8 mouse cellular contexts compared by ENCODE assay signal in genomic region chr19:44266458-44266823, GRCm38 (mm10). TPM values are rescaled to one million over a fixed set of nuclear protein-coding genes. Genes with fewer than 3 reads are reported as not detected.
A peak's percentile ranks its signal among the peaks of the same experiment; 100 is the strongest.
DNase-seq lines count a peak whose midpoint lies in the region; ATAC-seq and TF ChIP-seq lines count a peak whose summit lies in the region.

No protein-coding gene starts in this region.

- no peaks in the 10 kb centered on the region for H3K36me3 ChIP-seq in hindbrain, postnatal 0 days (ENCODE audit: insufficient read depth, low read length)
- H3K36me3 ChIP-seq in midbrain, postnatal 0 days (ENCODE audit: insufficient read depth, low read length), result no peaks in the 10 kb centered on the region

- H3K4me2 ChIP-seq in hindbrain, postnatal 0 days (ENCODE audit: low read depth, low read length), result peak overlapping the region; percentile 85
- peak overlapping the region; percentile 73 for H3K4me2 ChIP-seq in midbrain, postnatal 0 days (ENCODE audit: low read depth, low read length, poor library complexity, severe bottlenecking)

- no peak for DNase-seq in left cerebral cortex, adult 2 months (ENCODE audit: extremely low spot score in 1 of 2, low spot score in 2 of 2)
- no peak for DNase-seq in left cerebral cortex, postnatal 36 days (ENCODE audit: low spot score in 2 of 2)
- DNase-seq in brain, embryonic 14.5 days (ENCODE audit: low read depth), result no peak
- DNase-seq in hindbrain, postnatal 0 days (ENCODE audit: low spot score), result peak; percentile 54
- peak; percentile 34 for DNase-seq in midbrain, postnatal 0 days (ENCODE audit: low spot score)
- DNase-seq in right cerebral cortex, postnatal 36 days (ENCODE audit: low spot score in 2 of 2), result no peak
- no peak for DNase-seq in gastrocnemius, postnatal 14 days
- DNase-seq in left cerebral cortex, adult 9 months (ENCODE audit: low spot score in 2 of 2), result no peak

- TF ChIP-seq POLR2A in brain, embryonic 14.5 days (IDR thresholded peaks at IDR 0.05; ENCODE audit: borderline replicate concordance, extremely low read depth, insufficient read depth, insufficient read length, poor library complexity, severe bottlenecking), result no peak

- H3K4me3 ChIP-seq in left cerebral cortex, adult 2 months, result peak overlapping the region; percentile 56
- H3K4me3 ChIP-seq in hindbrain, postnatal 0 days (ENCODE audit: low read length), result peak overlapping the region; percentile 62
- H3K4me3 ChIP-seq in midbrain, postnatal 0 days (ENCODE audit: low read depth, low read length), result peak overlapping the region; percentile 62

- WGBS in hindbrain, postnatal 0 days, result 7% methylated on average over 6 of the region's 6 CpGs
- 4% methylated on average over 6 of the region's 6 CpGs for WGBS in midbrain, postnatal 0 days

- TF ChIP-seq CTCF in left cerebral cortex, adult 2 months (IDR thresholded peaks at IDR 0.05), result no peak; the same call in 1 of the 2 replicates
- peak; percentile 15; the same call in 1 of the 2 replicates for TF ChIP-seq CTCF in brain, embryonic 14.5 days (IDR thresholded peaks at IDR 0.05; ENCODE audit: borderline replicate concordance, extremely low read depth, insufficient read depth, insufficient read length)
- peak; percentile 47 for TF ChIP-seq CTCF in hindbrain, postnatal 0 days (IDR thresholded peaks at IDR 0.05; ENCODE audit: low read depth)
- TF ChIP-seq CTCF in midbrain, postnatal 0 days (IDR thresholded peaks at IDR 0.05), result peak; percentile 48

- no peaks in the 10 kb centered on the region for H3K9me3 ChIP-seq in hindbrain, postnatal 0 days (ENCODE audit: low read length)
- H3K9me3 ChIP-seq in midbrain, postnatal 0 days (ENCODE audit: low read length), result no peaks in the 10 kb centered on the region

- H3K4me1 ChIP-seq in hindbrain, postnatal 0 days (ENCODE audit: insufficient read depth, low read length), result 0 out of 2 replicates have a peak, but pooled peaks cover 5% of the 10 kb centered on the region
- peaks cover 4% of the 10 kb centered on the region; the same call in 1 of the 2 replicates for H3K4me1 ChIP-seq in midbrain, postnatal 0 days (ENCODE audit: insufficient read depth, low read length)

- H3K27ac ChIP-seq in left cerebral cortex, adult 2 months, result peak overlapping the region; percentile 97
- peak overlapping the region; percentile 96 for H3K27ac ChIP-seq in hindbrain, postnatal 0 days
- H3K27ac ChIP-seq in midbrain, postnatal 0 days (ENCODE audit: low read depth, low read length), result peak overlapping the region; percentile 91

- no peaks in the 10 kb centered on the region for H3K27me3 ChIP-seq in hindbrain, postnatal 0 days (ENCODE audit: insufficient read depth, low read length)
- H3K27me3 ChIP-seq in midbrain, postnatal 0 days (ENCODE audit: insufficient read depth, low read length), result no peaks in the 10 kb centered on the region

- intact Hi-C loops in left cerebral cortex, adult 2 months (cut with DNase I), result loop anchor here (2.0 kb wide), 1 partner anchor 18 kb away; no protein-coding TSS in a partner anchor
- intact Hi-C loops in left cerebral cortex, postnatal 36 days (cut with DNase I), result loop anchor here (2.0 kb wide), 1 partner anchor 28 kb away; no protein-coding TSS in a partner anchor
- intact Hi-C loops in gastrocnemius, postnatal 14 days (cut with DNase I; ENCODE audit: low total_unique reads), result no loop called here

- ATAC-seq in hindbrain, postnatal 0 days, result no peak
- no peak for ATAC-seq in midbrain, postnatal 0 days (ENCODE audit: low FRiP score)

- peak overlapping the region; percentile 78 for H3K9ac ChIP-seq in hindbrain, postnatal 0 days (replicated peaks; ENCODE audit: low read length)
- H3K9ac ChIP-seq in midbrain, postnatal 0 days (replicated peaks; ENCODE audit: low read length, poor library complexity, severe bottlenecking), result peak overlapping the region; percentile 82

RNA-seq across cellular contexts. Expression of gene Scd2, which starts 27.0 kb away (rescaled TPM):
- 100 to 1,000 TPM; 580 to 609 TPM for total RNA-seq in left cerebral cortex, adult 2 months (2021)
- 100 to 1,000 TPM; 590 to 647 TPM for total RNA-seq in left cerebral cortex, postnatal 36 days (2021)
- 346 and 452 TPM in 2 replicates for polyA plus RNA-seq in brain, embryonic 14.5 days (2012; rRNA removed)
- 1,071 and 1,235 TPM in 2 replicates for total RNA-seq in hindbrain, postnatal 0 days (2014; rRNA removed)
- 274 and 291 TPM in 2 replicates for polyA plus RNA-seq in hindbrain, postnatal 0 days (2015; fragmentation: Nextera tagmentation; extraction: Ambion mirVana)
- 905 and 948 TPM in 2 replicates for total RNA-seq in midbrain, postnatal 0 days (2014; rRNA removed)
- polyA plus RNA-seq in midbrain, postnatal 0 days (2015; fragmentation: Nextera tagmentation; extraction: Ambion mirVana), result 224 and 226 TPM in 2 replicates
- 10 to 100 TPM; 22.8 to 54.0 TPM for total RNA-seq in gastrocnemius, postnatal 14 days (2021)

Comparison
In these comparisons a context has a peak if more than half of its experiments do, and no peak if none do; other contexts are left out.
1. DNase-seq: peak in hindbrain, postnatal 0 days (single experiment) and midbrain, postnatal 0 days (single experiment); none in left cerebral cortex, adult 2 months (0 of 2), left cerebral cortex, postnatal 36 days (0 of 2), brain, embryonic 14.5 days (single experiment), right cerebral cortex, postnatal 36 days (0 of 2), gastrocnemius, postnatal 14 days (single experiment) and left cerebral cortex, adult 9 months (0 of 2).
2. RNA of gene Scd2, which starts 27.0 kb away (total RNA-seq): 1,071 to 1,235 TPM in hindbrain, postnatal 0 days, 905 to 948 TPM in midbrain, postnatal 0 days, 590 to 647 TPM in left cerebral cortex, postnatal 36 days and 580 to 609 TPM in left cerebral cortex, adult 2 months; 22.8 to 54.0 TPM in gastrocnemius, postnatal 14 days; every median in the first group is over 10 times any median in the second.
3. Peak in every context shown above with its lines, with median percentiles within 50 percentile points of each other: H3K27ac ChIP-seq and H3K4me3 ChIP-seq.